Mouse (Mus musculus) myocyte (in vitro differentiated cells): ENCODE results near the gene Cpb2.

ENCODE experiments used
- CEBPB ChIP-seq: IDR thresholded peaks from 2 replicates; pipeline ENCODE4 v1.6.1; 2011; ENCODE audit warnings: mild to moderate bottlenecking, moderate library complexity; ENCODE audit not compliant: poor library complexity, insufficient read depth, severe bottlenecking
- E2F4 ChIP-seq: IDR thresholded peaks from one replicate; pipeline ENCODE4 v1.6.1; 2011; ENCODE audit warnings: mild to moderate bottlenecking, control low read depth, moderate library complexity; ENCODE audit not compliant: insufficient read depth
- MAX ChIP-seq: IDR thresholded peaks from one replicate; pipeline ENCODE4 v1.6.1; 2011; ENCODE audit warnings: low read depth, mild to moderate bottlenecking, control low read depth
- MYOD1 ChIP-seq, 3 experiments: IDR thresholded peaks; one replicate each; pipeline ENCODE4 v1.6.1; 2011; ENCODE audit warnings: control low read depth in 2 of 3, low read depth in 2 of 3, mild to moderate bottlenecking in 2 of 3, moderate library complexity in 1 of 3; ENCODE audit not compliant: insufficient read length in 2 of 3, control insufficient read depth in 1 of 3
- POLR2A ChIP-seq: IDR thresholded peaks from one replicate; pipeline ENCODE4 v1.6.1; 2011; ENCODE audit warnings: low read depth, mild to moderate bottlenecking, control low read depth, moderate library complexity; ENCODE audit not compliant: insufficient read length
- SRF ChIP-seq: IDR thresholded peaks from one replicate; pipeline ENCODE4 v1.6.1; 2011; ENCODE audit warnings: low read depth; ENCODE audit not compliant: control insufficient read depth, insufficient read length
- TCF12 ChIP-seq: IDR thresholded peaks from one replicate; pipeline ENCODE4 v1.6.1; 2011; ENCODE audit warnings: mild to moderate bottlenecking, control low read depth; ENCODE audit not compliant: poor library complexity, insufficient read depth, severe bottlenecking
- TCF3 ChIP-seq: IDR thresholded peaks from one replicate; pipeline ENCODE4 v1.6.1; 2011; ENCODE audit warnings: low read depth, control low read depth; ENCODE audit not compliant: insufficient read length

- TF ChIP-seq CEBPB = no peak
- TF ChIP-seq POLR2A = no peak
- TF ChIP-seq MAX = no peak
- TF ChIP-seq SRF = no peak
- no peak for TF ChIP-seq MYOD1 (IDR thresholded peaks at IDR 0.05; ENCODE audit: control insufficient read depth in 1 of 3, insufficient read length in 2 of 3, low read depth in 2 of 3)
- no peak for TF ChIP-seq TCF3
- no peak for TF ChIP-seq E2F4
- no peak for TF ChIP-seq TCF12
These were observed 38.3 kb downstream of the Cpb2 start for GRCm38 (mm10) chr14:75280406-75280805.
